Mouse (Mus musculus) urinary bladder, postnatal 25 days (tissue): ENCODE data around the gene Slc16a14.

Experiments used
- DNase-seq: peaks from one replicate; pipeline ENCODE4 v3.0.0; 2022; ENCODE audit warnings: low spot score

The Slc16a14 gene

DNA sequence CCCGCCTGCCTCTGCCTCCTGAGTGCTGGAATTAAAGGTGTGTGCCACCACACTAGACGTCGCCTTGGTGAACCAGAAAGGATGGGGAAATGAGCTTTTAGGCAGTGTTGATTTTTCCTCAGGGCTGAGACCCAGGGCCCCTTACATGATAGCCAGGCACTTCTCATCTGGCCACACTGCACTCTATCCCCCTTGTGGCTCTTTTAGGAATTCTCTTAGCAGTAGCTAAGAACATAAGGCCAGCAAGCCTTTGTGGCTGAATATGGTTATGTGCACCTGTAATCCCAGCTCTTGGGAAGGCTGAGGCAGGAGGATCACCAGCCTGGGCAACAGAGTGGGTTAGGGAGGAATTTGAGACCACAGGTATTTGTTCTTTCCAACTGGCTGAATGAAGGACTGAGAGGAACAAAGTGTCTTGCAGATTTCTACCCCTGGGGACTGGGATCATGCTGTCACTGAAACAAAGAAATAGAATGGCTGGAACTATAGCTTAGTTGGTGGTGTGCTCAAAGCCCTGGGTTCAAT lies 68.2 kb downstream of the Slc16a14 start:
- DNase-seq: no peak

- no peak for DNase-seq
Observed at GRCm38 (mm10) chr1:84866231-84866630, 68.7 kb downstream of the Slc16a14 start.

DNA sequence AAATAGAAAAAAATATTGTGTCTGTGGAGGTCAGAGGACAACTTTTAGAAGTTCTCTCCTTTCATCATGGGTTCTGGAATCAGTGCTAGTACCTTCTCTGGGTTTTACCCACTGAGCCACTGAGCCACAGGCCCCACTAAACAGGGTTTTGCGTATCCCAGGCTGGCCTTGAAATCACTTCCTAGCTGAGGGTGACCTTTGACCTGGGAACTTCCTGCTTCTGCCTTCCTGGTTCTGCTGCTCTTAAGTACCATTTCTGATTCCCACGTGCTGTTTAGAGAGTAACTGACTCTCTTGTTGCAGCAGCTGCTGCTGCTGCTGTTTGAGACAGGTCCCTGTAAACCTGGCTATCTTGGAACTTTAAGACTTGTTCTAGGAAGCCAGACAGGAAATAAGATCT lies 70.3 kb downstream of the Slc16a14 start:
- DNase-seq: no peak

DNA sequence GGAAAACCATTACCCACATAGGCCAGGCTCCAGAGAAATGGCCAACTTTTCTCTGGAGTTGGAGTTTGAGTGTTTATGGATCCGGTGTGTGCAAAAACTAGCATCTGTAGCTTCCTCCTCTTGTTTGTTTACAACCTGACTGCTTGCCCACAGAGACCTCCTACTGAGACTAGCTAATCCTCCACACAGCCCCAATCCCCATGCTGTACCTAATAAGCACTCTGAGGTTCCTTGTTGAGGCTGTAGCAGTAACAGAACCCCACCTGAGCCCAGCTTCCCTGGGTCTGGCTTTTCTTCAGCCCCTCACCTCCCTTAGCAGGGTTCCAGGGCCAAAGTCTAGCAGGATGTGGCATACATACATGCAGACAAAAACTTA lies 73.7 kb downstream of the Slc16a14 start:
- DNase-seq: no peak

DNA sequence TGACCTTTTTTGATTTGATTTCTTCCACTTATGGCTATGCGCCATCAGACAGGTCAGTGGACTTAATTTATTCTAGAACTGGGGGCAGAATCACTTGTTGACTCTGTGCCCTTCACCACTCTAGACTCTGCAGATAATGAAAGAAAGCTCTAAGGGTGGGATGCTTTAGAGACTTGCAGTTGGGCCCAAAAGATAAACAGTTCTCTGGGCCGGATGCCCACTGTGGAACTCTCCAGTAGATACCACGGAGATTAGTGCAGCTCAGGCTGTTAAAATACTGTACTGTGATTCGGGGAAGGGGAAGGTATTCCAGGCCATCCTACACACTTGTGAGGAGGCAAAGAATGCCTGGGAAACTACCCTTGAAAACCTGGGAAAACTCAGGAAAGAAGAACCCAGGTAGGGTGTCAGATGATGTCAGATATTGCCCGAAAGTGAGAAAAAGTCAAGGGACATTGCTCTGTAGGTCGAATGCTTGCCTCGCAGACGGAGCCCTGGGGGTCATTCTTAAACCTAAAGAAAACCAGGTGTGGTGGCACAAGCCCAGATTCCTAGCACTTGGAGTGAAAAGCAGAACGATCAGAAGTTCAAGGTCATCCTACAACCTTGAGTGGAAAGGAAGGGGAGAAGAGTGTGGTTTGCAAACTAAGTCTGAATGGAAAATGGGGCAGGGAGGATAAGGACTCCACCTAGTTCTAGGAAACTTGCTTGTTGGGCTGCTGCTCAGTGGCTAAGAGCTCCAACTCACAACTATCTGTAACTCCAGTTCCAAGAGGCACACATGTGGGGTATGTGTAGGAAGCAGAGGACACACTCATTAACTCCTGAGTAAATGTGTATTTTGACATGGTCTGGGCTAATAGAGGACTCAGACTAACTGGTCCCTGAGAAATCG lies 74.3 kb downstream of the Slc16a14 start:
- no peak for DNase-seq

DNA sequence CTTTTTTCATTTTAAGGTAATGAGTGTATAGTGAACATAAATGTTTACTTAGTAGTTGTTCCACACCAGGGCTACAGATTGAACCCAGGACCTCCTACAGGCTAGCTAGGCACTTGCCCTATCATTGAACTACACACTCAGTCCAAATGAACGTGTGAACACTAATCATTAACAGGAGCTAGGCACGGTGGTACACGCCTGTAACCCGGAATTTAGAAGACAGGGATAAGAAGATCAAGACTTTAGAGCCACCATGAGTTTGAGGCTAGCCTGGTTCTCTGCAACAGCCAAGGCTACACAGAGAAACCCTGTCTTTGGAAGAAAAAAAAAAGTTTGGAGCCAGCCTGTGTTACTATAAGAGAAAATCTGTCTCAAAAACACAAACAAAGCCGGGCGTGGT lies 75.3 kb downstream of the Slc16a14 start:
- DNase-seq: no peak
